Mouse (Mus musculus): ENCODE results near the gene Rab12.

DNA sequence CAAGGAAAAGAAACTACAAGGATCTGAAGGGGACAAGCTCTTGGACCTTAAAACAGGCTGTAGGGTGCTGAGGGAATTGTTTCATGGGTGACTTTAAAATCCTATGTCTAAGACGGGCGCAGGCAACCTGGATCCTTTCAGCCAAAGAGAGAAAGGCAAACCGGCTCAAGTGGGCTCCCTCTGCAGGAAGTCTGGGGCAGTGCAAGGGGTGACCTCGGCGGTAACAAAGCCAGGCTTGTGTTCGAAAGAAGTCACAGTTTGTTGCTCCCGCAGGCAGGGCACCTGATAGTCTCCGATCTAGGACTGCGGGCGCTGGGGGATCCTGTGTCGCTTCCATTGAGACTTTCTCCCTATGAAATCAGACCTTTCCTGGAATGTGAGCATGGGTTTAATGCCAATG lies 33.8 kb downstream of the Rab12 start:
- no peak for TF ChIP-seq GATA2 (IDR thresholded peaks at IDR 0.05; ENCODE audit: borderline replicate concordance, low read depth, low read length)
- peak; percentile 21; the same call in 1 of the 2 replicates for TF ChIP-seq CTCF (IDR thresholded peaks at IDR 0.05; ENCODE audit: low read depth, low read length)
- TF ChIP-seq POLR2AphosphoS5 (IDR thresholded peaks at IDR 0.05; ENCODE audit: insufficient replicate concordance, low read depth, low read length) = no peak
- TF ChIP-seq GATA1 (IDR thresholded peaks at IDR 0.05; ENCODE audit: borderline replicate concordance, low read length) = no peak

Data from G1E (cell line).